Mouse (Mus musculus): ENCODE measurements around the gene Slc10a3.
"Not testable (repeated sequence)": the region's sequence is repeated elsewhere in the genome, so short reads cannot be mapped to it uniquely, and the experiment has no call there.

The Slc10a3 gene

DNA sequence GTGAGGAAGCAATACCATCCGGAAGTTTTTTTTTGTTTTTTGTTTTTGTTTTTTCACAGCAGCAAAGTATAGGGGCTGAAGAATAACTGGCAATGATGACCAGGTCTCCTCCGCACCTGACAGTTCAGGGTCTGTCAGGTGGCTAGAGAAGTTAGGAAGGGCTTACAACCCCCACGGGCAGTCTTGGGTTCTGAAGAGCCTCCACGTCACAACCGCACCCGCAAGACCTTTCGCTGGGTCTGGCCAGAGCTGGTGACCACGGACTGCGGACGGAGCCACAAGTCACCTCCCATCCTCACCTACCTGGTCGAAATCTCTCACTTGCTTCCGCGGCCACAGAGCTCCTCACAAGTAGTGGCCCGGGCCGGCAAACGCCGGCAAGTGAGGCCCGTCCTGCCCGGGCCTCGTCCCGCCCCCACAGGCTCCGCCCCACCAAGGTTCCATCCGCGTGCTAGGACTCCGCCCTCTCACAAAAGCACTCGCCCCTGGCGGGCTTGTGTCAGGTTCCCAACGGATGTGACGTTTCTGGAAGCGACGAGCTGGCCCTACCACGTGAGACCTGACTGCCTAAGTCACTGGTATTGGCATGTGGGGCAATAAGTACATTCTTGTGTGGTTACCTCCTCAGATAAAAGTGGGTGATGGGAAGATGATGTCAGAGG, at the start of gene Slc10a3, which contains the start of gene Ubl4a:
TSS of gene Slc10a3 (minus strand) at position 462 of the 662 bp plus-strand sequence.
TSS of gene Ubl4a (minus strand) at position 331 of the 662 bp plus-strand sequence.
- DNase-seq (ENCODE audit: low spot score), result peak; percentile 73

GRCm38 (mm10) chrX:74413377-74413776, 40.2 kb upstream of the Slc10a3 start:
- peak; percentile 31 for DNase-seq (ENCODE audit: low spot score)

DNA sequence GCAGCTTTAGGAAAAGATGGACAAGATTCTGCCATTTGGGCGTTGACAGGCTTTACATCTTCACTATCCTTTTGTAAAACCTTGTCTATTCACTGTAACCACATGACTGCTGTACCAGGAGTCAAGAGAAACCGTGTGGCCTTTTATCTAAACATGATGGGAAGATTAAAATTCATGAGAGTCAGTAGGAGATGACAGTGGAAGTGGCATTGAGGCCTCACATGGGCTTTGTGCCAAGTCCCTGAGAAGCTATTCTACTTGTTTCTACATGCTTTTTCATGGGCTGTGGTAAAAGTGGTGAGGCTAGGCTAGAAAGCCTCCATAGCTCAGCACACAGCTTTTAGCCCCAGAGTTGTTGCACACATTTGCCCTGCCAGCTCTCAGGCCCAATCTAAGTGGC, 35.2 kb upstream of the Slc10a3 start:
- DNase-seq (ENCODE audit: low spot score), result no peak

DNA sequence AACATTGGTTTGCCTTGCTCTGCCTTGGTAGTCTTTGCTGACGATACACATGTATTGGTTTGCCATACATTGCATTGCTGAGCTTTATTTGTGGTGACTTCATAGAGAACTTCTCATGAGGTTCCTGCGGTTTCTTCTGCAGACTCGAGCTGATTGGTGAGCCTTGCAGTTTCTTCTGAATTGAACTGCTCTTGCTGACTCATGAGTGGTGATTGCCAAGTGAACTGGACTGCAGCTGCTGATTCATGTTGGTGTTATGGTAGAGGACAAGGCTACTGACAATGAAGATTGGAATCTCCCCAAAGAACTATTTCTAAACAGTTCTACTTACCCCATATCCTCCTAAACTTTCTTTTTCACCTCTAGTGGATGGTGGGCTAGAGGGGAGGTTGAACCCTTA, 27.0 kb upstream of the Slc10a3 start:
- DNase-seq (ENCODE audit: low spot score), result no peak

DNA sequence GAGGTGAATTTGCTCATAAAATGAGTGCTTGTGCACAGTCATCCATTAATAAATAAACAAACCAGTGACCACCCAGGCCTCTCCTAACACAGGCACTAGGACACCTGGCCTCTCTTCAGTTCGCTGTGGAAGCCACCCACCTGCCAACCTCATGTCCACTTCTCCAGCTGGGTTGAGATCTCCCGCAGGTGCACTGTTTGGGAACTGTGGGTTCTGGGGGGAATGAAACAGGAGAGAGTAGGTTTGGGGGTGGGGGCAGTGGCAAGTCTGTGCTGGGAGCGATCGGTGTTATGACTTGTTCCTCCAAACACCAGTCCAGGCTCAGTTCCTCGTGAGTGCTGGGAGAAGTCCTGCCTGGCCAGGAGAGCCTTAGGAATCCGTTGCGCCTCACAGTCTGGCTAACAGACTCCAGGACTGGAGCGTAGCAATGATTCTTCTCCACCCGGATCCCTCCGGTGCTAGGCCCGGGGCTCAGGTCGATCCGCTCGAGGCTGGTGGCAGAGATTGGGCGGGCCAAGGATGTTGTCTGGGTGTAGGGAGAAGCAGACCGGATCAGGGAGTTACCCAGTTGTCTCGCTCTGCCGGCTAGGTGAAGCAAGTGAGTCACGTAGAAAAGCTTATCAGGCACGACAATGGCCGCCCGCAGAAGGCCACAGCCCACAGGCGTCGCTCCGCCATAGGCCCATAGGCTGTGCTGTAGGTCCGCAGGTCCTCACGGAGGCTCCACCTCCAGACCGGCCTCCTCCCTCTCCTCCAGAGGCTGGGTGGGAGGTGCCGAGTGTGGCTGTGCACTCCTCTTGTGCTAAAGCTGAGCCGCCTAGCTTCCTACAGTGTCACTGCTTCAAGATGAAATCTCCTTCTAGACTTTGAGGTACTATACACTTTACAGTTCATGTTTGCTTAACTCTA, 19.6 kb upstream of the Slc10a3 start, which contains the start of the genes Fam3a and Ikbkg:
TSS of gene Fam3a (minus strand) at position 738 of the 909 bp plus-strand sequence.
TSS of gene Ikbkg (plus strand) at position 756 of the 909 bp plus-strand sequence.
- peak; percentile 45 for DNase-seq (ENCODE audit: low spot score)

DNA sequence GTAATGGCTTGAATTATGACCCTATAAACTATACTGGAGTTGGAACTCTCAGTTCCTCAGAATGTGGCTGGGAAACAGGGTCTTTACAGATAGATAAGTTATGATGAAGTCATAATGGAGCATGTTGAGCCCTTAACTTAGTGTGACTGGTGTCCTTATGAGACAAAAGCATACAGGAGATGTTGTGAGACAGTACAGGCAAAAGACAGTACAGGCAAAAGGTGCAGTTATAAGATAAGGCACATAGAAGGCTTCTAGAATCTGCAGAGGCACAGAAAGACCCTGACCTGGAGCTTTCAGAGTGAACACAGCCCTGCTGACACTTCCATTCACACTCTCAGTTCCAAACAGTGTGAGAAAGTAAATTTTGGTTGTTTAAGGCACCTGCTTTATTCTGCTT, 15.0 kb upstream of the Slc10a3 start:
- DNase-seq (ENCODE audit: low spot score), result no peak

DNA sequence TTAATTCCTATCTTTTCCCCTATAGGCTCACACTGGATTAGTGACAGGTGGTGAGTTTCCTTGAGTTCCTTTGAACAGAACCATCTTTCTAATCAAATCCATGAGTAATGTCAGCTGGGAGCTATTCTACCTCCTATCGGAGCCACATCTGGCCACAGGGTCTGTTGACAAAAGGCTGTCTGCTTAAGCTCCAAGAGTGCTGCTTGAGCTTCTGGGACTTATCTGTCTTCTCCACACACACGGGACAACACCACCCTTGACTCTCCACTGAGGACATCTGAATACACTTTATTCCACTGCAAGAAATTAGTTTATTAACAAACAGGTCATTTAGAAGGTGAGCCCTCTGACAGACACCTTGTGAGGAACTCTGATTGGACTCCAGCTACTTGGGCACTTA, 11.3 kb upstream of the Slc10a3 start:
- DNase-seq (ENCODE audit: low spot score), result no peak

DNA sequence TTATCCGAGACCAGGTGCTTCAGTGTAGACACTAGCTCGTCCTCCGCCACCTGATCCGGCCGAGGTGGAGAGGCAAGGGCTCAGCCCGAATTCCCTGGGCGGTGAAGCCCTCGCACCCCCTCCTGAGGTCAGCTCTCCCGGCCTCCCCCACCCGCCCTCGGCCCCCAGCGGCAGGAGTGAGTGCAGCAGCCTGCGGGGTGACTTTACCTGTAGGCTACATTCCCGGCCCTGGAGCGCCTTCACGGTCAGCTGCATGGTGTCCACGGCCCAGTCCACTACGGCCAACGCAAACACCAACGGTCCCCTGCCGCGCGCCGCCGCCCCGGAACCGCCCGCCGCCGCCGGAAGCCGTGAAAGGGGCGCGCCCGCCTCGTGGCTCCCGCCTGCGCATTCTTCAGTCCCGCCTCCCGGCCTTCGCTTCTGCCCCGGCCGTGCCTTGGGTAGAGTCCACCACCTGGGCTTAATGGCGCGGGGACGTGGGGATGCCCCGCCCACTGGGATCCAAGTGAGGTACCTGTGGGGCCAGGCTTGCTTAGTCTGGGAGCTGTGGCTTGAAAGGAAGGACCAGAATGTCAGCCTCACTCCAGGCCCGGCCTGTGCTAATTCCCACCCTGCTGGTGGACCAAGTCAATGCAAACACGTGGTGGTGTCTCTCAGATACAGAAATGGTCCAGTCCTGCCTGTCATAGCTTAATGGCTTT, 4.8 kb downstream of the Slc10a3 start:
- DNase-seq (ENCODE audit: low spot score), result peak; percentile 69

GRCm38 (mm10) chrX:74367512-74367911, 5.6 kb downstream of the Slc10a3 start:
- DNase-seq (ENCODE audit: low spot score), result no peak

- DNase-seq (ENCODE audit: low spot score), result no peak
These were observed 14.0 kb downstream of the Slc10a3 start for GRCm38 (mm10) chrX:74359171-74359570.

DNA sequence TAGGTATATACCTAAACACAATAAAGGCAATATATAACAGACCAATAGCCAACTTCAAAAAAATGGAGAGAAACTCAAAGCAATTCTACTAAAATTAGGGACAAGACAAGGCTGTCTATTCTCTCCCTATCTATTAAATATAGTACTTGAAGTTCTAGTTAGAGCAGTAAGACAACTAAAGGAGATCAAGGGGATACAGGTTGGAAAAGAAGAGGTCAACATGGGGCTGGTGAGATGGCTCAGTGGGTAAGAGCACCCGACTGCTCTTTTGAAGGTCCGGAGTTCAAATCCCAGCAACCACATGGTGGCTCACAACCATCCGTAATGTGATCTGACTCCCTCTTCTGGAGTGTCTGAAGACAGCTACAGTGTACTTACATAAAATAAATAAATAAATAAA, 16.1 kb downstream of the Slc10a3 start:
- not testable (repeated sequence) for DNase-seq (ENCODE audit: low spot score)

- peak; percentile 68 for DNase-seq (ENCODE audit: low spot score)
These were observed 19.7 kb downstream of the Slc10a3 start, which contains the start of gene Lage3 for GRCm38 (mm10) chrX:74353467-74353770. Gene Lage3, minus strand, starts transcription at chrX:74353618.

GRCm38 (mm10) chrX:74352645-74353466, 20.3 kb downstream of the Slc10a3 start:
- DNase-seq (ENCODE audit: low spot score), result no peak

DNA sequence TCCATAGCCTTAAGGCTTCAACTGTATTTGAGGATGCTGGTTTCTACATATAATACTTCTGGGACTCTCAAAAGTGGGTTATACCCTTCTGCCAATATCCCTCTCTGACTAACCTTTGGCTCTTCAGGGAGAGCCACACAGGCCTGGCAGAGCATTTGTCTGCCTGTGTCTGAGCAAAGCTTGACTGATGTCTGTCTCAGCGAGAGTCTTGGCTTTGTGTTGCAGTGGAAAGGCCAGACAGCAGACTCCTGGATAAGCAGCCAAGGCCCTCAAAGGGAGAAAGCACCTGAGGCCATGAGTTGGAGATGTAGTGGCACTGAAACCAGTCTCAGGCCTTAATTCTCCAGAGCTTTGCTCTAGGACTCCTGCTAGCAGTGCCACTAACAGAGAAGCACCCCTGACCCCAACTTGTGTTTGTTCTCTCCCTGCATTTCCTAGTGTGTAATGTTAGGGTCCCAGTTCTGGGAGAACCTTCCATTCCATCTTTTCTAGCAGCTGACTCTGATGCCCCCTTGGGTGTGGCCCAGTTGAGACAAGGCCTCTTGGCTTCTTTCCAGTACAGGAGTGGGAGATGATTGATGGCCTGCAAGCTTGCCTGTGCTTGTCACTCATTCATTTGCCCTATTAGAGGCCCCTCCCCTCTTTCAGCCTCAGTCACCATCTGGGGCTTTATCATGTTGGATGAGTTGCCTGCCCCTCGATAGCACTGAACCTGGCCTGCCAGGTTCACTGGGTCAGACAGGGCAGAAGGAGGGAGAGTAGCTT, 42.8 kb downstream of the Slc10a3 start:
- DNase-seq (ENCODE audit: low spot score), result no peak

GRCm38 (mm10) chrX:74329215-74329671, 43.9 kb downstream of the Slc10a3 start:
- no peak for DNase-seq (ENCODE audit: low spot score)

DNA sequence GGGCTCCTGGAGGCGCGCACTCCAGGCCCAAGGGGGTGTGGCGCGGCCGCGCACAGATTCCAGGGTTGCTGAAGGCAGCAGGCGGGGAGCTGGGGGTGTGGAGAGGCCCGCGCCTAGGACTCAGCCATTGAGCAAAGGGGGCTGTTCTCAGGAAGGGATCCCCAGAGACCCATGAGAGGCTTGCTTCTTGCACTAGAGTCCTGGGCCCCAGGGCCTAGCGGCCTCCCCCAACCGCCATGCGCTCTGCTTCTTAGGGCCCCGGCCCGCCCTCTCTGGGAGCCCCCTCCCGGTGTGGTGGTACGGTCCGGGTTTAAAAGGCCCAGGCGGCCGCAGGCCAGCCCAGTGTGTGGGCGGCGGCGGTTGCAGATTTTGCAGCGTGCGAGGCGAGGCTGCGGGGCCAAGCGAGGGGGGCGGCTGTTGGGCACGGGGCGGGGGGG, 44.4 kb downstream of the Slc10a3 start, which contains the start of gene Plxna3:
TSS of gene Plxna3 (plus strand) at position 342 of the 437 bp plus-strand sequence.
- peak; percentile 63 for DNase-seq (ENCODE audit: low spot score)
